Mouse (Mus musculus): ENCODE measurements at regions not wholly inside any gene's neighbourhood (a gene's known extent, or its start where the extent isn't known, plus 50 kb on each side); places are given as distances from the start of the nearest gene placed in this dataset.

DNA sequence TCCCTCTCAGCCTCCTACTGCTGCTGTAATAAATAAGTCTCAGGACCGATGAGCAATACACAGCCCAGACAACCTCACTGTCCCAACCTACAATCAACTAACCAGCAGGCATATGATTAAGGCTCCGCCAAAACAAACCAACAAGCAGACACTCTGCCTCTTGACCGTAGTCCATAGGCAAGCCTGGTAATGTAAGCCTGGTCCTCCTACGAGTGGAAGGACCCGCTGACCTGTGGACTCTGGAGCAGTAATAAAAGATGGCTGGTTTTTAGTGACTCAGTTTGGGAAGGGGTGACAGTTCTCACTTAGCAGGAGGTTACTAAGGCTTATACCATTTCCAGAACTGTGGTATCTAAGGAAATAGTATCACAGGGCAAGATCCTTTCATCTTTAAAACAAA, 53.4 kb downstream of the Gm47996 start:
- H3K27ac ChIP-seq (ENCODE audit: insufficient read depth, low read depth, low read length), result no peak overlapping the region

DNA sequence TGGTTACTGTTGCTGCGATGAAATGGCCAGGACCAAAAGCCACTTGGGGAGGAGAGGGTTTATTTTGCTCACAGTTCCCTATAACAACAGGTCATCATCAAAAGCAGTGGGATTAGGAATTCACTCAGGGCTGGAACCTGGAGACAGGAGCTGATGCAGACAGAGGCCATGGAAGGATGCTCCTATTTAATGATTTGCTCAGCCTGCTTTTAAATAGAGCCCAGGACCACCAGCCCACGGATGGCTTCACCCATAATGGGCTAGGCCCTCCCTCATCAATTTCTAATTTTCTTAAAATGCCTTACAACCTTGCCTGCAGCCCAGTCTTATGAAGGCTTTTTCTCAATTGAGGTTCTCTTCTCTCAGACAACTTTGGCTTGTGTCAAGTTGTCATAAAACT, 53.9 kb downstream of the Gm47996 start:
- Histone ChIP-seq H3K4me1 (ENCODE audit: control insufficient read depth, insufficient read depth, low read length) (peaks cover 13% of the 10 kb centered on the region), H3K4me3 (ENCODE audit: insufficient read depth, low read length) (no peak overlapping the region), H3K27ac (ENCODE audit: insufficient read depth, low read depth, low read length) (no peak overlapping the region)
- TF ChIP-seq CTCF (IDR thresholded peaks at IDR 0.05; ENCODE audit: low read depth, low read length) (no peak), POLR2A (IDR thresholded peaks at IDR 0.05; ENCODE audit: borderline replicate concordance, low read depth, low read length) (no peak)

More for the DNA sequence above, 53.4 kb downstream of the Gm47996 start:
- Histone ChIP-seq H3K4me1 (ENCODE audit: control insufficient read depth, insufficient read depth, low read length) (peaks cover 18% of the 10 kb centered on the region), H3K4me3 (ENCODE audit: insufficient read depth, low read length) (no peak overlapping the region)
- TF ChIP-seq POLR2A (IDR thresholded peaks at IDR 0.05; ENCODE audit: borderline replicate concordance, low read depth, low read length), result no peak

DNA sequence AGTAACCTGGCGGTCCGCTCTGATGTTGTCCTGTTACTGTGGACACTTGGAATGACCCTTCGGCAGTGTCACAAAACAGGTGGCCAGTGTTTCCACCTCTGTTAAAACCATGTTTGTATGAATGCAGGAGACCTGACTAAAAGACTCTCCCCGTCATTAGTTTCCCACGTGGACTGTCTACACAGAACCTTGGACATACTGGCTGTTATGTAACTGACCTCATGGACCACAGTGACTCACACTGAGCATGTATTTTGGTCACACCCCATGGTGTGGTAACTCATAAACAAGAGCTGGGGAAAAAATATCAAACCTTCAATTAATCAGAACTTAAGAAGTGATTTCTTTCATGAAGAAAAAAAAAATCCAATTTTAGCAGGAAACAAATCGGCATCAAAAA, 54.9 kb downstream of the Gm47996 start:
- Histone ChIP-seq H3K4me3 (ENCODE audit: insufficient read depth, low read length) (no peak overlapping the region), H3K27ac (ENCODE audit: insufficient read depth, low read depth, low read length) (no peak overlapping the region), H3K4me1 (ENCODE audit: control insufficient read depth, insufficient read depth, low read length) (peaks cover 7% of the 10 kb centered on the region)
- no peak for TF ChIP-seq CTCF (IDR thresholded peaks at IDR 0.05; ENCODE audit: low read depth, low read length)
- no peak for TF ChIP-seq POLR2A (IDR thresholded peaks at IDR 0.05; ENCODE audit: borderline replicate concordance, low read depth, low read length)

DNA sequence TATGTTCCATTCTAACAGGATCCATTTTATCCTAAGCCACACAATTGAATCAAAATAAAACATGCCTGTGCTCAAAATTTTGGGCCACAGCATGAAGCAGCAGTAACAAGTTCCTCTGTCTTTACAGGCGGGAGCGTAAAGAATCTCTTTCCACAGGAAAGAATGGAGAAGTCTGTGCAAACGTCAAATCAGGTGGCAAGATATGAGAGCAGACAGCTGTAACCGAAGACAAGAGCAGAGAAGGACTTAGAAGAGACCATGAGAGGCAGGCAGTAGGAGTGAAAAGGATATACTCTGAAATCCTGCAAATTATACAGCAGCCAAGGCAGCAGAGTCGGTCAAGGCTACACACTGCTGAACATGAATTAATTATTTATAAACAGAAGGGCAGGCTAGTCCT, 55.7 kb downstream of the Gm47996 start:
- no peak for TF ChIP-seq POLR2A (IDR thresholded peaks at IDR 0.05; ENCODE audit: borderline replicate concordance, low read depth, low read length)
- TF ChIP-seq CTCF (IDR thresholded peaks at IDR 0.05; ENCODE audit: low read depth, low read length), result no peak
- Histone ChIP-seq H3K4me1 (ENCODE audit: control insufficient read depth, insufficient read depth, low read length) (peaks cover 15% of the 10 kb centered on the region), H3K27ac (ENCODE audit: insufficient read depth, low read depth, low read length) (no peak overlapping the region), H3K4me3 (ENCODE audit: insufficient read depth, low read length) (no peak overlapping the region)

DNA sequence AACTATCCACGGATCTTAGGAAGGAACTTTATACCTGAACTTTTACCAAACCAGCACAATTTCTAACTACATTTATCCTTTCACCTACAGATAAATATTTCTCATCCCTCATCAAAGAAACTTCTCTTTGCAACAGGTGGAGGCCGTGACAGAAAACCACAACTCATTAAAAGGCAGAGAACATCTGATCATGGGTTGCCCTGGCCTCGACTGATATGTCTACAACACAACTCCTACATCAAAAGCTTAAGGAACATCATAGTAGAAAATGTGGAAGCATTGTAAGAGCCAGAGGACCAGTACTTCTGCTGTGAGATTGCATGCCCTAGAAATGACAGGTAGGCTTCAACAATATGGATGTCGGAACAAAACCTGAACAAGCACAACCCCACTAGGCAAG, 56.8 kb downstream of the Gm47996 start:
- TF ChIP-seq CTCF (IDR thresholded peaks at IDR 0.05; ENCODE audit: low read depth, low read length), result no peak
- TF ChIP-seq POLR2A (IDR thresholded peaks at IDR 0.05; ENCODE audit: borderline replicate concordance, low read depth, low read length), result no peak

DNA sequence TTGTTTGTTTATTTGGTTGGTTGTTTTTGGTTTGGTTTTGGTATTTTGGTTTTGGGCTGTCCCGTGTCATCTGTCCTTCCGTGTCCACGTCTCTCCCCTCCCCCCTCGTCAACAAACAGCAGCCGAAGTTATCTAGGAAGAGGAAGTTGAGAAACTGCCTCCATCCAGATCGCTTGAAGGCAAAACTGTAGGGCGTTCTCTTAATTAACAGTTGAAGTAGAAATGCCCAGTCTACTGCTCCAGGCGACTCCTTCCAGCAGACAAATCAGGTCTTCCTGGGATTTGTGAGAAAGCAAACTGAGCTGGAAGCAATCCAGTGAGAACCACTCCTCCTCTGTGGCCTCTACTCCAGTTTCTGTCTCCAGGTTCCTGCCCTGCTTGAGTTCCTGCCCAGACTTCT, 60.8 kb downstream of the Gm47996 start:
- TF ChIP-seq POLR2A (IDR thresholded peaks at IDR 0.05; ENCODE audit: borderline replicate concordance, low read depth, low read length) (no peak), CTCF (IDR thresholded peaks at IDR 0.05; ENCODE audit: low read depth, low read length) (no peak)
- H3K4me3 ChIP-seq (ENCODE audit: insufficient read depth, low read length), result no peak overlapping the region
- peaks cover 11% of the 10 kb centered on the region for H3K4me1 ChIP-seq (ENCODE audit: control insufficient read depth, insufficient read depth, low read length)
- H3K27ac ChIP-seq (ENCODE audit: insufficient read depth, low read depth, low read length), result peak overlapping the region; percentile 74

More for the DNA sequence above, 56.8 kb downstream of the Gm47996 start:
- H3K4me1 ChIP-seq (ENCODE audit: control insufficient read depth, insufficient read depth, low read length), result peaks cover 18% of the 10 kb centered on the region
- H3K4me3 ChIP-seq (ENCODE audit: insufficient read depth, low read length), result no peak overlapping the region
- H3K27ac ChIP-seq (ENCODE audit: insufficient read depth, low read depth, low read length), result no peak overlapping the region

DNA sequence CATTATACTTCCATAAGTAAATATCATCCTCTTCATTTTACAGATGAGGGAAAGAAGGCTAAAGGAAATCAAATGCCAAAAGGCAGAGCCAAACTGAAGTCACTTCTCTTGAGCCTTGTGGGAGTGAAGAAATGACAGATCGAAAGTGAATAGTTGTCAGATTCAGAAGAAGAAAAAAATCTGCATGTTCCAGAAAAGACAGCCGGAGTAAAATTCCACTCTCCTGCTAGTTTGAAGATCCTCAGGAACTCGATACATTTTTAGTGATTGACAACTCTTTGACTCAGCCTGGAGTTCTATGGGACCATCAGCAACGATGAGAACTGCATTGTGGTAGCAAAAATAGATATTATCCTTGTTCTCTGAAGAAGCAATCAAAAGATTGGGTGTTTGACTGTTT, 64.4 kb downstream of the Gm47996 start:
- H3K27ac ChIP-seq (ENCODE audit: insufficient read depth, low read depth, low read length), result no peak overlapping the region
- TF ChIP-seq CTCF (IDR thresholded peaks at IDR 0.05; ENCODE audit: low read depth, low read length), result no peak
- no peak for TF ChIP-seq POLR2A (IDR thresholded peaks at IDR 0.05; ENCODE audit: borderline replicate concordance, low read depth, low read length)
- H3K4me3 ChIP-seq (ENCODE audit: insufficient read depth, low read length), result no peak overlapping the region
- H3K4me1 ChIP-seq (ENCODE audit: control insufficient read depth, insufficient read depth, low read length), result peaks cover 11% of the 10 kb centered on the region

DNA sequence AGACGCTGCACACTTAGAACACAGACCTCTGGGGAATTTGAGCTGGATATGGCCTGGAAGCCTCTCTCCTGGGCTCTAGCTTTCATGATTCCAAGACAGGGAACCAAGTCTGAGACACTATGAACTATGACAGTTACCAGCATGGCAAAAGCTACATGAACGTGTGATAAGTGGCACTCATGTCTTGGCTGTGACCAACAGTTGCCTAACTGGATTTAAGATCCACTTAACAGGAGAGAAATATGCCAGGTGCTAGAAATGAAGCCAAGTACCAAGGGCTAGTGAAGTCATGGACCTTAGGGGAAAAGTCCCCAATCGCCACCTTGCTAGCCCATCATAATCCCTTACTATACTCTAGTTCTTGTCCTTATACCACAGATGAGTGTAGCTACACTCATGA, 65.7 kb downstream of the Gm47996 start:
- no peak overlapping the region for H3K4me3 ChIP-seq (ENCODE audit: insufficient read depth, low read length)
- H3K27ac ChIP-seq (ENCODE audit: insufficient read depth, low read depth, low read length), result no peak overlapping the region
- peaks cover 3% of the 10 kb centered on the region; the same call in 1 of the 2 replicates for H3K4me1 ChIP-seq (ENCODE audit: control insufficient read depth, insufficient read depth, low read length)
- TF ChIP-seq CTCF (IDR thresholded peaks at IDR 0.05; ENCODE audit: low read depth, low read length), result no peak
- no peak for TF ChIP-seq POLR2A (IDR thresholded peaks at IDR 0.05; ENCODE audit: borderline replicate concordance, low read depth, low read length)

DNA sequence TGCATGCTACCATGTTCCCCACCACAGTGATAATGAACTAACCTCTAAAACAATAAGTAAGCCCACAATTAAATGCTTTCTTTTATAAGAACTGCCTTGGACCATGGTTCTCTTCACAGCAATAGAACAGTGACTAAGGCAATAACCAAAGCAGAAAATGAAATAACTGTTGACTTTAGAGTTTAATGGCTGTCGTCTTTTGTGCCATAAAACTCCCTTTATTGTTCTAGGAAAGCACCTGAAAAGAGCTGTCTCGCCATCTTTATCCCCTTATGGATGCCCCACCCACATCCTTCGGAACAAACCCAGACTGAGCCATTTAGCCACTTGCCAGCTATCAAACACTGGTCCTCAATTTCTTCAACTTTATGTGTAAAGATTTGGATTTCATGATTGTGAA, 64.3 kb upstream of the Ivns1abp start:
- Histone ChIP-seq H3K4me3 (ENCODE audit: insufficient read depth, low read length) (no peak overlapping the region), H3K27ac (ENCODE audit: insufficient read depth, low read depth, low read length) (no peak overlapping the region), H3K4me1 (ENCODE audit: control insufficient read depth, insufficient read depth, low read length) (no peaks in the 10 kb centered on the region)
- TF ChIP-seq POLR2A (IDR thresholded peaks at IDR 0.05; ENCODE audit: borderline replicate concordance, low read depth, low read length), result no peak
- TF ChIP-seq CTCF (IDR thresholded peaks at IDR 0.05; ENCODE audit: low read depth, low read length), result no peak

DNA sequence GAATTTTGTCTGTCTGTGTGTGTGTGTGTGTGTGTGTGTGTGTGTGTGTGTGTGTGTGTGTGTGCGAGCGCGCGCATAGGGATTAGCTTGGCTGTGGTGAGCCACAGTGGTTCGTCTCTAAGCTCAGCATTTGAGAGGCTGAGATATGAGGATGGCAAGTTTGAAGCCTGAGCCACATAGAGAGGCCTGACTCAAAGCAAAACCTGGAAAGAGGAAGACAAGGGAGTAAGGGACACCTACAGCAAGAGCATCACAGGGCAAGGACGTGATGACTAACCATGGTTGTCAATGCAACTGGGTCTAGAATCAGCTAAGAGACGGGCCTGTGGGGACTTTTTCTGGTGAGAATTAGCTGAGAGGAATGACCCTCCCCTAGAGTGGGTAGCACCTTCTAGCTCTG, 59.2 kb upstream of the Ivns1abp start:
- Histone ChIP-seq H3K4me1 (ENCODE audit: control insufficient read depth, insufficient read depth, low read length) (peaks cover 17% of the 10 kb centered on the region), H3K27ac (ENCODE audit: insufficient read depth, low read depth, low read length) (no peak overlapping the region), H3K4me3 (ENCODE audit: insufficient read depth, low read length) (no peak overlapping the region)
- no peak for TF ChIP-seq POLR2A (IDR thresholded peaks at IDR 0.05; ENCODE audit: borderline replicate concordance, low read depth, low read length)
- no peak for TF ChIP-seq CTCF (IDR thresholded peaks at IDR 0.05; ENCODE audit: low read depth, low read length)

DNA sequence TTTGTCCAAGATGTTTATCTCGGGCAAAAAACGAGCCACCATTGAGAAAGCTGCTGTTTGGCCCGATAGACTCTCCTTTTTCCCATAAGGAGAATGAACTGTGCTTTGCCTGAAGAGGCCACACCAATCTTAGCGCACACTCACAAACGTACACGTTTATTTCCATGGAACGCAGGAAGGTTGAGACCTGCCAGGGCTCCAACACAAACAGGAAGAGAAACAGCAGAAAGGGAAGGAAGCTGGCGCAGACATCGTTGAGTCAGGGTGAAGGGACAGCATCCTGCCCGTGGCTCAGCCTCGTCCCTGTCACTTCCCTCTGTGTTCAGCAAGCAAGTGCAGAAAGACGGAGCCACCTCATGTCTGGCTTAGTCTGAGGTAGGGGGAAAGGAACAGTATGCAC, 56.8 kb upstream of the Ivns1abp start:
- Histone ChIP-seq H3K27ac (ENCODE audit: insufficient read depth, low read depth, low read length) (peak overlapping the region; percentile 59), H3K4me3 (ENCODE audit: insufficient read depth, low read length) (peak overlapping the region; percentile 29), H3K4me1 (ENCODE audit: control insufficient read depth, insufficient read depth, low read length) (peaks cover 17% of the 10 kb centered on the region)
- TF ChIP-seq CTCF (IDR thresholded peaks at IDR 0.05; ENCODE audit: low read depth, low read length) (no peak), POLR2A (IDR thresholded peaks at IDR 0.05; ENCODE audit: borderline replicate concordance, low read depth, low read length) (no peak)

All from bone marrow macrophage, adult 2 months (primary cell).